In genomic region chr14:99516703-99517102, GRCm38 (mm10) we compare ENCODE assay signal across 26 mouse cellular contexts.
"Had no signal": no experiment of that assay in that cellular context is flagged by ENCODE, and none has a peak within 500 bp of the region (broad histone marks: within the 10 kb centered on the region; RNA-seq: fewer than 3 reads in every experiment).

No protein-coding gene starts in this region.

- H3K9ac ChIP-seq: heart, embryonic 12.5 days; hindbrain, embryonic 12.5 days; hindbrain, embryonic 14.5 days; kidney, embryonic 15.5 days; limb, embryonic 12.5 days; liver, embryonic 12.5 days; liver, embryonic 14.5 days had no signal

- H3K9me3 ChIP-seq: heart, embryonic 10.5 days; hindbrain, embryonic 10.5 days; hindbrain, embryonic 12.5 days; kidney, embryonic 15.5 days; limb, embryonic 10.5 days; limb, embryonic 12.5 days; liver, embryonic 12.5 days had no signal

- H3K27me3 ChIP-seq: heart, embryonic 12.5 days; hindbrain, embryonic 12.5 days; kidney, embryonic 15.5 days; limb, embryonic 12.5 days; liver, embryonic 12.5 days had no signal

- ATAC-seq: hindbrain, embryonic 16.5 days; inflammation-experienced regulatory T-cells, adult 6 months; liver, embryonic 12.5 days had no signal

- H3K4me1 ChIP-seq: heart, embryonic 10.5 days; heart, embryonic 12.5 days; hindbrain, embryonic 10.5 days; hindbrain, embryonic 12.5 days; kidney, embryonic 15.5 days; limb, embryonic 10.5 days; limb, embryonic 12.5 days; liver, embryonic 12.5 days had no signal

- H3K36me3 ChIP-seq: heart, embryonic 10.5 days; heart, embryonic 12.5 days; hindbrain, embryonic 10.5 days; hindbrain, embryonic 12.5 days; kidney, embryonic 15.5 days; limb, embryonic 10.5 days; limb, embryonic 12.5 days; liver, embryonic 12.5 days had no signal

- H3K4me3 ChIP-seq: gastrocnemius, adult 2 months; heart, embryonic 10.5 days; heart, embryonic 12.5 days; hindbrain, embryonic 10.5 days; hindbrain, embryonic 12.5 days; kidney, embryonic 15.5 days; left cerebral cortex, adult 2 months; limb, embryonic 10.5 days; limb, embryonic 12.5 days; liver, embryonic 12.5 days had no signal

- DNase-seq: gastrocnemius, adult 2 months; gastrocnemius, postnatal 10 days; gastrocnemius, postnatal 25 days; heart, postnatal 10 days; heart, postnatal 4 days; kidney, adult 11 months; kidney, adult 2 months; kidney, adult 9 months; kidney, postnatal 14 days; kidney, postnatal 36 days; layer of hippocampus, adult 9-11 months; liver had no signal

- H3K4me2 ChIP-seq: heart, embryonic 12.5 days; hindbrain, embryonic 12.5 days; hindbrain, embryonic 14.5 days; kidney, embryonic 15.5 days; limb, embryonic 12.5 days; liver, embryonic 12.5 days had no signal

- H3K27ac ChIP-seq: gastrocnemius, adult 2 months; heart, embryonic 10.5 days; hindbrain, embryonic 10.5 days; hindbrain, embryonic 12.5 days; hindbrain, embryonic 14.5 days; kidney, embryonic 15.5 days; kidney, postnatal 0 days; left cerebral cortex, adult 2 months; limb, embryonic 10.5 days; limb, embryonic 12.5 days; liver, embryonic 12.5 days; liver, embryonic 14.5 days had no signal
